Mouse (Mus musculus) layer of hippocampus, postnatal 10 days (tissue): ENCODE data around the gene Cpvl. TPM values are rescaled to one million over a fixed set of nuclear protein-coding genes. Genes with fewer than 3 reads are reported as not detected.

Experiments used
- DNase-seq, 2 experiments: peaks; one replicate each; pipeline ENCODE4 v3.0.0; 2021; ENCODE audit warnings: low spot score in 2 of 2
- total RNA-seq, 2 experiments: library from RNA; stranded (reverse); gene quantifications; 2 replicates each; pipeline ENCODE4 v1.2.3; 2021

Gene Cpvl
- total RNA-seq, 2 experiments from 2014 or later, result not detected

DNA sequence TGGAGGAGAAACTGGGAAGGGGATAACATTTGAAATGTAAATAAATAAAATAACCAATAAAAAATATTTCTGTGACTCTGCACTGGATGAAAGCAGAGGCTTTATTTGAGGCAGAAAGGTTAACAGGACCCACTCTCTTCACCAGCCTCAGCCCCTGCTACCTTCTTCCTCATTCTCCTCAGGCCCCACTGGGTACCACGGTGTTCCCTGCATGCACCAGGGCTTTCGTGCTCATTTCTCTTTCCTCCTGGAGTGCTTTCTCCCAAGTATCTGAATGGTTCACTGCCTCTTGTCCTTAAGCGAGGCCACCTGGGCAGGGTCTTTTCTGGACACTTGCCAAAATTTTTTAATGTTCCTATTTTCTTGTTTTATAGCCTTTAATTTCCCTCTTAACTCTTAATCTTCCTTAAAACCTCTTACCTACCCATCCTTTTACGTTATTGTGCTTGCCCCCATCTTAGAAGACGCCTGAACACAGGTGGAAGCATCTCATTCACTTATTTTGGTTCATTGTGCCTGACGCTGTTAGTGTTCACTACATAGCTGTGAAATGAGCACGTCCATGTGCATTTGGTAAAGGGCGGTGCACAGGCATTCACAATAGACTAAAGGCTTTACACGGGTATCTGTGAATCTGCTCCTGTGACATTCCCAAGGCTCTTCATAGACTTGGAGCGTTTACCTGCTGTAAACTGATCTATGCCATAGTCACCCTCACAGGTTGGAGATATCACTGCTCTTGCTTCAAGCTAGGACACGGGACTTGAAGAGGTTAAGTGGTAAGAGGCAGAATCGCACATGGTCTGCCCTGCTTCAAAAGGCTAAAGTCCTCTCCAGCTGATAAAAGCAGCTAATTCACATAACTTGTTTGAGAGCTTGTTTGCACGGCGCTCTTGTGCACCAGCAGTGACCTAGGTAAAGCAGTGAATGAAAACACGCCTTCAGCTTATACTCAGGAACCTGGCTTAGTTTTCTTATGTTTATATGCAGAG, 41.0 kb downstream of the Cpvl start:
- no peak for DNase-seq

DNA sequence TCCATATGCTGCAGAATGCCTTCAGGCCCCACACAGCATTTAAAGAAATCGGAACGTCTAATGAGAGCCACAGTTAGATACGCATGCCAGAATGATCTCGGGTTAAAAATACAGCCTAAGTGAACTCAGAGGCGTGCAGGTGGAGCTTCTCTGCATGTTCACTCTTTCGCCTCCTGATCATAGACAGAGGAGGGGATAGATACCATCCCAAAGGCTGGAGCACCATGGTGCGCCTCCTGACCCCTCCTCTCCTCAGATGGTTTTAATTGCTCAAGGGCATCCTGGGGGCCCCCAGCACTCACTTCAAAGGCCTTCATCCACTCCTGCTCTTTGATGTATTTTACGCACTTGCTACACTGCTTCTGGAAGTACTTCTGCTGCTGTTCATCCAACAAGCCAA, 46.9 kb downstream of the Cpvl start:
- DNase-seq, result no peak

DNA sequence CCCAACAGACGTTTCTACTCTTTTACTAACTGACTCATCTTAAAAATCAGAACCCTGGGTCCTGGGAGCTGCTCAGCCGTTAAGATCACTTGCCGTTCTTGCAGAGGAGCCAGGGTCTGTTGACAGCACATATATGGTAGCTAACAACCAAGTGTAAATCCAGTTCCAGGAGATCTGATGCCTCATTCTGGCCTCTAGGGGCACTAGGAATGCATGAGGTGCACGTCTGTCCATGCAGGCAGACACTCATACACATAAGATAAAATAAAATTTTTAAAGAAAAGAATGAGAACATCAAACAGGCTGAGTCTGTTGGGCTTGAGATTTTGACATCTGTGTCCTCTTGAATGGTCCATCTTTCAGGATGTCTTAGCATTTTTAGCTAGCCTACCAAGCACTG, 48.6 kb downstream of the Cpvl start:
- no peak for DNase-seq

DNA sequence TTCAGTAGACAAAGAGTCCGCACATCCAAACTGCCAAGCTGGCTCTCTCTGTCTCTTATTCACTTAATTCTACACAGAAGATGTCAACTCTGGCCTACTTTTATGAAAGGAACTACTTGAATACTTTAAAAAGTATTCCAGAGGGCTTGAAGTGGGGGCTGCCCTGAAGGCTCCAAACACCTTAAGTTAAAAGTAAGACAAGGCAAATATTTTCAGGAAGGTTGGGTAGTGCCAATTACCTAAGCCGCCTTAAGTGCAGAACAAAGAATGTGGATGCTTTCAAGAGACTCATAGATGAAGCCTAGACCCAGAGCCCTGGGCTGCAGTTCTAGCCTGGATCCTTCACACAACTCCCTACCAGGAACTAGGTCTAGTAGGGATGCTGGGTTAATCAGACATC, 52.3 kb downstream of the Cpvl start:
- DNase-seq, result no peak

DNA sequence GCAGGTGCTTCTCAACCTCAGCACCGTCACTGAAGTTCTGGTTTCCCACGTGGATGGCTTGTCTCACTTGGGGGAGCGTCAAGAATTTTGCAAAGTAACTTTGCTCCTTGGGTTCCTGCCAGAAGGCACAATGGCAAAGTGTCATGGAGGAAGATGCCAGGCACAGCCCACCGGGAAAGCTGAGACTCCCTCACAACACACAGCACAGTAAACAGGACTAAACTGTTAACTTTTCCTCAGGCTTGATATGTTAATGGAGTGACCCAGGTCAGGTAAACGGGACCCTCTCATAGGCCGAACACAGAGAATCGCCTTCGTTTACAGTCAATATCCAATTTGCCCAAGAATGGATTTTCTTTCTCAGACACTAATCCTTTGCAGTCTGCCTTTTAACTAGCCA, 53.3 kb downstream of the Cpvl start:
- no peak for DNase-seq

DNA sequence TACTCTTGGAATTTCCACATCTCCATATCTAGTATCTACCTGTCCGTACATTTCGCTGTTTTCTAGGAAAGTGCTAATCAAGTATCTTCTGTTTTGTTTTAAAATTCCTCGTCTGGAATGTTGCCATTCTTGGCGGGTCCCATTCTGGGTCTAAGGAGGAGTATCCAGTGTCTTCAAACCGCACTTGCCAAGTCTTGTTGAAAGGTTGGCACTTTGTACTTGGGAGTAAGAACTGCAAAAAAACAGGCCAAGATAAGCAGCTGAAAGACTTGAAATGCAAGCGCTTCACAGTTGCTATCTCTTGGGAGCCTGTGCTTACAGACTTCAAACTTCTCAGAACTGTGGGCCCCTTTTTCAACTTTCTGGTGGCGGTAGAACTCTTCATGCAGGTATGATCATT, 58.4 kb downstream of the Cpvl start:
- DNase-seq, result no peak

DNA sequence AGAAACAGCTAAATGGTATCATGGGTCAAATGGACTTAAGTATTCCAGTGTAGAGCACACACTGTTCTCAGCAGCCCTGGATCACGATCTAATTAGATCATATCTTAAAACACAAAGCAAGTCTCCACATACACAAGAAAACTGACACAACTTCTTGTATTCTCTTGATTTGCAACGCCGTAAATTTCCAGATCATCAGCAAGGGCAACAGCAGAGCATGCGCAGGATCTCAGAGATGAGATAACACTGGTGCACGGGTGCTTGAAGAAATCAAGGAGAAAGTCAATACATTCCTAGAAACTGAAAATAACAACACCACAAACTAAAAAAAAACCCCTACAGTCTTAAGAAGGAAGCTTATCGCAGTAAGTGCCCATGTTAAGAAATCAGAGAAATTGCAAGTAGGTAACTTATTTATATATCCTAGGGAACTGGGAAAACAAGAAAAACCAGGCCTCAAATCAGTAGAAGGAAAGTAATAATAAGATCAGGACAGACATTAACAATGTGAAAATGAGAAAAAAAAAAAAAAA, 61.4 kb downstream of the Cpvl start:
- DNase-seq, result no peak

DNA sequence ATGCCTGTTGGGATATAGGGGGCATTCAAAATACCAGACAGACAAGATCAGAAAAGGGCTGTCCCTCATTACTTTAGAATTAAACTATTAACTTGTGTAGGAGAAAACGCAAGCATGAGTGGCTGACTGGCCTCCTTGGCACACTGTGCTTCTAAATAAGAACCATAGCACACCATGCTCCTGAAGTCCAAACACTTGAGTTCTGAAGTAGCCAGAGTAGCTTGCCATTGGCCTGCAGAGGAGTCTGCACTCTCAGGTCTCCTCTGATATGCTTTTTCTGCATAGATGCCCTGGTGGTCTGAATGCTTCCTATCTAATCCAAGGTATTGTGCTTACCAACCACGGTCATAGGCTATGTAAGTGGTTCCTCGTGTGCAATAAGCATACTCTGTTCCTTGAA, 63.1 kb downstream of the Cpvl start:
- no peak for DNase-seq

DNA sequence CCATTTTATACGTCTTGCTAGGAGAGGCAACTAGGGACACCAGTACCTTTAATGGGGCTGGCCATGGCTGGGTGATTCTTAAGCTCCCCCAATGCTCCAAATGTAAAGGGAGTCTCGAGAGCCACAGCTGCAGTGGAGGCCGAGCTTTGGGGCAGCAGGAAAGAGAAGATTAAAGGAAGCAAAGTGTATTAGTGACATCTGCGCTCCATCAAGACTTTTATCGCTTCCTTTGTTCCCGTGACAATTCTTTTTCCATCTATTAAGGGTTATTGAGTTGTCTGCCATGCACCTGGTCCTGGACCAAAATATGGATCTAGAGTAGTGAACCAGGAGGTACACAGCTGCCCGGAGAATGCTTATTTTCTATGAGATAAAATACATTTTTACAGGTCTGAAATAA, 65.3 kb downstream of the Cpvl start:
- no peak for DNase-seq

DNA sequence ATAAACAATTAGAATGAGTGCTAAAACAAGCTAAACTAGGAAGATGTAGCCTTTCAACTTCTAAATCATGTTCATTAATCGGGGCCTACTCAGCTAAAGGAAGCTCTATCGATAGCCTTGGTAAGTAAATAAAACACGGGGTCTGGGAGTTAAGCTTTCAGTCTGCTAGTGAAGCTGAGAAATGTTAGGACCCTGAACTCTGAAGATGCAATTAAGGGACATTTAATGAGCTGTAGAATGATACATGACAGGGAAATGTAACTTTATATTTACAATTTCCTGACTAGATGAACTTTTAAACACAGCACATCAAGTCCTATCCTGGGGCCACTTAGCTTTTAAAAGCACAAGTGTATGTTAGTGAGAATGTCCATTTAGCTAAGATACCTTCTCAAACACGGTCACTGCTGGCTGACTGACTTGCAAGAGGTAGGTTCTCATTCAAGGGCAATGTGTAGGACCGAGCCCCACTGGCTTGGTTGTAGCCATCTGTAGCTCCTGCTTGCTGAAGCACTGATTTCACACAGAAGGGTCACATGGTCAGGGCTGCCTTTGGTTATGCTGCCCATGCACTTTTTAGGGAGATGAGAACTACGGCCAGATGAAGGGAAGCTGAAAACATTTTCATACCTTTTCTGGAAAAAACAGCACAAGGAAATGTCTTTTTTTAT, 66.2 kb downstream of the Cpvl start:
- DNase-seq, result no peak

DNA sequence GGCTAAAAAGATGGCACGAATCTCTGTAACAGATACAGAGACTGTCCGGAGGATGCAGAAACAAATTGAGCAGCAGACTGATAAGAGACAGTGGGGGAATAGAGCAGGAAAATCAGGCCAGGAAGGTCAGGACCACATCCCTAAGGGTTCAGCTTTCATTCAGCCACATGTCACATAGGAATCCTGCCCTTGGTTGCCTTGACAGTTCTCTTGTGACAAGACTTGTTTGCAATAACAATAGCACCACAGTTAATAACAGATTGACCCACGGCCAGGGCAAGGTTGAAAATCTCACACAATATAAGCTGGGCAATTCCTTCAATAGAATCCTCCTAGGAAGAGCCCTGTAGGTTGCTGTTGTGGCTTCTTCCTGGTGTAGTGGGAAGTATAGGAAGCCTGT, 68.5 kb downstream of the Cpvl start:
- no peak for DNase-seq

DNA sequence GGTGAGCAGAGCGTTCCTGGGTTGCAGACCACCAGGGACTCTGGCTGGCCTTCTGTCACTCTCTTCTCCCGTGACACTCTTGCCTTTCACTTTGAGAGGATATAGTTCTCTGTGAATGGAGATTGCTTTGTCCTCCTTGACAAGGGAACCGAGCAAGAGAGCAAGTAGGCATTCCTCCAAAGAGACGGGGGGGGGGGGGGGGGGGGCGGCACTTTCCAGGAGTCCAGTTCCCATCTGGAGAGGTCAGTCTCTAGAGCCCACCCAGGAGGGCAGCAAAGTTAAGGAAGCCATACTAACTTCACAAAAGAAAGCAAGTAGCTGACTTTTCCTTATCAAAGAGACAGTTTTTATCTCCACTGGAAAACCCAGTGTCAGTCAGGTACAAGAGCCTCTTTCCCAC, 69.0 kb downstream of the Cpvl start:
- DNase-seq, result no peak

DNA sequence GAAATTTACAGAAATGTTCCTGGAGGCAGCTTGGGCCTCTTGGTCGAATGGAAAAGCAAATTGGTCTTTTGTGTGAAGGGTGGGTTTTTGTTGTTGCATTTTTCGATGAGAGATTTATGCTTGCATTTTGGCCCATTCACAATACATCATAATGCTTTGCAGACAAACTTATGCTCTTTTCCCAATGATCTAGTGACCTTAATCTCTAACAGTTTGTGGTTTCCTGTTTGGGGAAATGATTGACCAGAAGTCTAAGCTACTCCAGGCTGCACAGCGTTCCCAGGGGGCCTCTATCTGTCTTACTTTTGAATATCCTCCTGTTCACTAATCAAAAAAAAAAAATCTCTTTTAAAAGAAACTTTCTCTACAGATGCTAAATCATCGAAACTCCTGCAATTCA, 71.6 kb downstream of the Cpvl start:
- DNase-seq, result no peak

DNA sequence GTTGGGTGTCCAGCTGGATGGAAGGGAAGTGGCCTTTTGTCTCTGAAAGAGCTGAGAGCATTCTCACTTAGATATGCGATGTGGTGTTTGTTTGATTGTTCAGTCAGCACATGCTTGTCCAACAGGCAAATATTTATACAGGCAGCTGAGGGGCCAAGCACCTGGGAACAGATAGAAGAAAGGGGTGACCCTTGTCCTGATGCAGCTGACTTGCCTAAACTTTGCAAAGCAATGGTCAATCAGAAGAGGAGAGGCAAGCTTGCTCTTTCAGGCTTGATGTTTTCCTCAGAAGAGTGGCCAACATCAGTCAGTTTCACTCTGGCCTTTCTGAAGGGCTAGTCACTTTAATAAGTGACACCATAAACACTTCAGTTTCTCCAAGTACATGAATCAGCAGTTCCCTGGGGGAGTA, 72.4 kb downstream of the Cpvl start:
- DNase-seq, result no peak

DNA sequence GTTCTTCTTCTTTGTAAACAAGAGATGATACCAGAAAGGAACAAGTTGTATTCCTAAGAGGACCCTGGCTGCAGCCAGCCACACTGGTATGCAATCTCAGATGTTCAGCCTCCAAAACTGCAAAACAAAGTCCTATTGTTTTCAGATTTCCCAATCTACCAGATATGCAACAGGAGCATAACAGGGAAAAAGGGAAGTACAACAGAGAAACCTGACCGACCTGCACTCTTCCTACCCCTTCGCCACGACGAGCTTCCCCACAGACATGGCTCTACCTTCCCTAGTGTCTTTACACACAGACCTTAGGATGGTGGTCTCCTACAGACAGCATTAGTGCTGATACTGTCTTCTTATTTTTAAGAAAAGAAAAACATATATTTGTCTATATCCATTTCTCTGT, 72.9 kb downstream of the Cpvl start:
- no peak for DNase-seq

DNA sequence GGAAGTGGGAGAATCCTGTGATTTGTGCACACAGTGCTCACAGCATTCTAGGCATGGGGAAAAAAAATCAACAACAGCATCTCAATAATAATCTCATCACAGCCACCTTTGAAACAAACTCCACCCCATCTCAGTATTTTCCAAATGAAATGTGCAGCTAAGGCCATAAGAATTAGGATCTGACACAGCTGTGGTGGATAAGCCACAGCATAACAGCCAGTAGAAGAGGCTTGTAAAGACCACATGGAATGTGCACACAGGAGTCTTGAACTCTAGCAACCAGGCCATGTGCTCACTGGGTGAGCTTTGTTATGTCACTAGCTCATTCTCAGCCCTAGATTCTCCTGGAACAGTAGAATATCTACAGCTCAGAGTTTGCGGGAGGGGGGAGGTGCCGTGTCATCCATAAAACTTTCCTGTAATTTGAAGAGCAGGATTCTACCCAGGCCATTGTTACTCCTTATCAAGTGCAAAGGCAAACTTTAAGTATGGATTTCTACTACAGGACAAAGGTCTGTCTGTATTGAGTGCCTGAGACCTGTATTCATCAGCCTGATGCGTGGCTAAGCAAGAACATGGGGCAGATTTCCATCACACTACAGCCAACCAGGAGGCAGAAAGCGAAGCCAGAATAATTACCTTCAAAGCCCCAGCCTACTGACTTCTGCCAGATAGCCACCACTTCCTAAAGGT, 73.6 kb downstream of the Cpvl start:
- DNase-seq, result no peak

DNA sequence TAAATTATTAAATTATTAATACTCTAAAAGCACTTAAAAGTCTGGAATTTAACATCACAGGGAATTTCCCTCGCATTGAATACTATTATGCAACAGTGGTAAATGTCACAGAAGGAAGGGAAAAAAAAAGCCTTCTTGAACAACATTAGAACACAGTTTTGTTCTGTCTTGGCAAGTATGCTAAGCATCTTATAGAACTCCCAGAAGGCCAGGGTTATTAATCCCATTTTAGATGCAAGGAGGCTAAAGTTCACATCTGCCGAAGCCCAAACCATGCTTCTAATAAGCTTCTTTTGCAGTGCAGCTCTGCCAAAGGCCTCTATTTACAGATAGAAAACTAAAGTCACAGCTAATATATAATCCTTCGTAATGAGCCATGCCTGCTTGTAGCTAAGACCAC, 74.3 kb downstream of the Cpvl start:
- DNase-seq, result no peak

DNA sequence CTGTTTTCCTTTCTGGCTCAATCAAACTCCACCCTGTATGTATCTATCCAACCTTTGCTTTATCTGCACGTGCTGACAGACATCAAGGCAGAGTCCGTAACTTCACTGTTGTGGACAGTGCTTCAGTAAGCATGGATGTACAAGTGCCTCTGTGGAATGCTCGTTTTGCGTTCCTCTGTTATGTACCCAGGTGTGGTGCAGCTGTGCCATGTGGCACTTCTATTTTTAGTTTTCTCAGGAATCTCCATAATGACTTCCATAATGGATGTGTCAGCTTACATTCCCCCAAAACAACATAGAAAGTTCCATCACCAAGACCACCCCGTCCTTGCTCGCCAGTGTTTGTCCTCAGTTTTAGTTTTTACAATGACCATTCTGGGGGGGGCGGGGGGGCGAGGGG, 76.7 kb downstream of the Cpvl start:
- no peak for DNase-seq

DNA sequence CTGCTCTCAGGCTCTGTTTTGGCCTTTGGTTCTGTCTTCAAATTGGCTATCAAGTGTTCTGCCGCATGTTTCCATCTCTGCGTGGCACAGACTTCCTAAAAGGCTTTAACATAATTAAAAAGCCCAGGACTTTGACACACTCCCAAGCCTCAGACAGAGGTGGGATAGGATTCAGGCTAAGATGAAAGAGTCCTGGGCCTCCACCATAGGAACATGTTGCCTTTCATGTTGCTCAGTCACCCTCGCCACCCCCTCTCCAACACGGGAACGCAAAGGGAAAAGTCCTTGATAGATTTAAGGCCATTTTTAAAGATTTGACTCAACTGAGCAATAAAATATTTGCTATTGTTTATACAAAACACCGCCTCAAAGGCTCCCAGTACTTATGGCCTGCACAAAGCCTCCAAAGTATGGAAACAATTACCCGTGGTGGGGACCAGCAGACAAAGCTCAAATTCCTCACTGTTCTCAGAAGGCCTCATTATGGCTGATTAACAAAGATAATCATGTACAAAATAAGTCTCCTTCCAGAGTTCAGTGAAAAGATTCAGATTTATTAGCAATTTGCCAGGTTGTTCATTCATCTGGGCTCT, 80.5 kb downstream of the Cpvl start:
- DNase-seq, result no peak

DNA sequence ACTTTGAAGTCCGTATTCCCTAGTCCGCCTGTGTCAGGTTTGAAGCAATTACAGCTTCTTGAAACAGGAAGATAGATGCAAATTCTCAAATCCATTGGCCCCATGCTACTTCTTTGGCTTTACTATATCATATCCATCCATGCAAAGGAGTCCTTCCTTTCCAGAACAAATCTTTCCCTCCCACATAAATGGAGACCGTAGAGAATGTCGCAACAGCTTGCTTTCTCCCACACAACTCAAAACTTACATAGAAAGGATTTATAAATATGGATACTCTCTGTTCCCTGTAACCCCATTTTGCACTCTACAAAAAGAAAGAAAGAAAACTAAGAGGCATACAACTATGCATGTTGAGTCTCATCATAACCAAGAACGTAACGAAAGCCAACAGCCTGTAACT, 81.3 kb downstream of the Cpvl start:
- DNase-seq, result no peak

DNA sequence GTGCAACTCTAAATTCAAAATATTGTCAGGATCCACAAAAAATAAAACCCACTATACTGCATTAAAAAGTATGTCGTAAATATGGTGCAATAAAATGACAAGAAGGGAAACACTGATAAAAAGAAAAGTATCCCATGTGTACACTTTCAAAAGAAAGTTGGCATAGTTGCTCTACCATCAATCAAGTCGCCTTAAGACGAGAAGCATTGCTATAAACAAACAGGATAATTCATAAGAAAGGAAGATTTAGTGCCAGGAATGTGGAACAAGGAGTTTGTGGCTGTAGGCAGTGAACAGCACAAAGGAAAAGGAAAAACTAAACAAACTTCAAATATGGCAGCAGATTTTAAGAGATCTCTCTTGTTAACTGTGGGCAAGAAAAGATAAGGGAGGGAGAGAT, 84.7 kb downstream of the Cpvl start:
- no peak for DNase-seq
